Mouse (Mus musculus) neural tube, embryonic 12.5 days (tissue): ENCODE results near the gene Tcf12. TPM values are rescaled to one million over a fixed set of nuclear protein-coding genes. Genes with fewer than 3 reads are reported as not detected.

Source experiments
- ATAC-seq: fragments of 200-750 bp; cut with Nextera tagmentation; 2 replicates; pipeline ENCODE4 v1.8.0; 2017; ENCODE audit warnings: low read depth, mild to moderate bottlenecking, moderate TSS enrichment, moderate library complexity; ENCODE audit not compliant: low FRiP score
- H3K27ac ChIP-seq: fragments of 300-500 bp; sonication (generic); 2 replicates; pipeline ENCODE4 v1.5.1; 2016
- H3K27me3 ChIP-seq: fragments of 300-500 bp; sonication (generic); replicated peaks from 2 replicates; pipeline ENCODE4 v1.6.1; 2016; ENCODE audit warnings: mild to moderate bottlenecking
- H3K36me3 ChIP-seq: fragments of 300-500 bp; sonication (generic); 2 replicates; pipeline ENCODE4 v1.6.1; 2016; ENCODE audit warnings: mild to moderate bottlenecking
- H3K4me1 ChIP-seq: fragments of 300-500 bp; sonication (generic); 2 replicates; pipeline ENCODE4 v1.6.1; 2016
- H3K4me2 ChIP-seq: fragments of 300-500 bp; sonication (generic); replicated peaks from 2 replicates; pipeline ENCODE4 v1.6.1; 2016; ENCODE audit warnings: mild to moderate bottlenecking
- H3K4me3 ChIP-seq: fragments of 300-500 bp; sonication (generic); 2 replicates; pipeline ENCODE4 v1.5.1; 2016
- H3K9ac ChIP-seq: fragments of 300-500 bp; sonication (generic); 2 replicates; pipeline ENCODE4 v1.6.1; 2016; ENCODE audit warnings: mild to moderate bottlenecking
- H3K9me3 ChIP-seq: fragments of 300-500 bp; sonication (generic); 2 replicates; pipeline ENCODE4 v1.6.1; 2016; ENCODE audit warnings: mild to moderate bottlenecking
- WGBS: fragments of 180-500 bp; shearing (Covaris S2); methylation state at CpG from one replicate; pipeline ENCODE4 v1.1.7; 2016; 5-methylcytosine and 5-hydroxymethylcytosine counted together
- polyA plus RNA-seq: library from polyadenylated mRNA; unstranded; fragments of >200 nt; fragmentation: Nextera tagmentation; extraction: Ambion mirVana; gene quantifications from 2 replicates; pipeline ENCODE4 v1.2.1, GENCODE M21; 2016

The Tcf12 gene
- polyA plus RNA-seq, 1 experiment from 2014 or later: 213 TPM

DNA sequence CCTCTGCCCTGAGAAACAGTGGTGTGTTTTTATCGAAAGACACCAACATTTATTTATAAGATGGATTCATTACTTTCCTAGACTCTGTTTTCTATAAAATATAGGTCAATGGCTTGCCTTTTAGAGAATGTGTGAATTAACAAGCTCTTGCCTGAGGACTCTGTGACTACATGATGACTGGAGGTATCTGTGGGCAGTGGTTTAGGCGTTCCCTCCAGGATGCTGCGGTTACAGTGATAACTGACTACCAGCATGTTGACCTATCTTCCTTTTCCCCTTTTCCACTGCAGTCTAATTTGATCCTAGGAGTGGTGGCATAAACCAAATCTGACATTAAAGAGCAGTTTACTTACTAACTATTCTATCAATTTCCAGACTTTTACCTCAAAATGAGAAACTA is 263.3 kb downstream of the Tcf12 start:
- Histone ChIP-seq H3K27me3 (no peaks in the 10 kb centered on the region), H3K4me1 (no peaks in the 10 kb centered on the region), H3K9ac (no peak overlapping the region), H3K4me3 (no peak overlapping the region), H3K36me3 (peaks cover 83% of the 10 kb centered on the region), H3K27ac (no peak overlapping the region), H3K9me3 (no peaks in the 10 kb centered on the region), H3K4me2 (no peak overlapping the region)
- no peak for ATAC-seq
- 98% methylated on average over 3 of the region's 3 CpGs for WGBS

DNA sequence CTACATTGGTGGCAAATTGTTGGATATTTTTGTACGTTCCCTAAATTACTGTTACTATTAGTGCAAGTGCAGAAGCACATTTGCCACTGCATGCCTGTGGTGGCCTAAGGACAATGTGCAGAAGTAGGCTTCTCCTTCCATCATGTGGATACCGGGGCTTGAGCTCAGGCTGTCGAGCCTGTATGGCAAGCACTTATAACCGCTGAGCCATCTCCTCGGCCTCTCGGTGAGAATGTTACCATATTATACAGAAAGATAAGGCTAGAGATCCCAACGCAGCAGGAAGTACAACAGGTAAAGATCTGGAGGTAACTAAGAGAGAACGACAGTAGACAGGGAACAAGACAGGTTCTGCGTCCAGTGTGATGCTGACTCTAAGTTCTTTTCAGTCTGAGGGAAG is 263.8 kb downstream of the Tcf12 start:
- no peak for ATAC-seq
- H3K36me3 ChIP-seq: peaks cover 83% of the 10 kb centered on the region
- no peak overlapping the region for H3K27ac ChIP-seq
- no peak overlapping the region for H3K9ac ChIP-seq
- 98% methylated on average over 9 of the region's 9 CpGs for WGBS
- H3K4me2 ChIP-seq: no peak overlapping the region
- H3K4me3 ChIP-seq: no peak overlapping the region
- H3K4me1 ChIP-seq: no peaks in the 10 kb centered on the region
- no peaks in the 10 kb centered on the region for H3K9me3 ChIP-seq
- no peaks in the 10 kb centered on the region for H3K27me3 ChIP-seq

DNA sequence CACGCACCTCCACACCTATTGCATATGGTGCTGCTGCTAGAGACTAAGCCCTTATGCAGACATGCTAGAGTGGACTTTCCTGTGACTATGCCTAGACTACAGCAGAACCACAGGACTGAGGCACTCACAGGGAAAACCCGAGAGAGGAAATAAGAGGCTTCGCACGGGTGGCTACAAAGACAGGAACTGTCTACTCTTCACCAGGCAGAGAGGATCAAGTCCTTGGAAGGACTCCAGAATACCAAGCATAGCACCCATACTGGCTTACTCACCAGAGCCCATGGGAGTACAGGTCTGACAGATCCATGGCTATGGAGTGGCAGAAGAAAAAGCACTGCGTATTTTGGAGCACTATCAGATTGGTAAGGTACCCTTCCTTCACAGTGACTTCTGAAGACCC is 269.8 kb downstream of the Tcf12 start:
- Histone ChIP-seq H3K4me2 (no peak overlapping the region), H3K4me3 (no peak overlapping the region), H3K36me3 (peaks cover 52% of the 10 kb centered on the region), H3K4me1 (no peaks in the 10 kb centered on the region; the same call in 1 of the 2 replicates), H3K27ac (no peak overlapping the region), H3K9ac (no peak overlapping the region), H3K9me3 (no peaks in the 10 kb centered on the region), H3K27me3 (no peaks in the 10 kb centered on the region)
- ATAC-seq: no peak
- WGBS: 95% methylated on average over 5 of the region's 5 CpGs

DNA sequence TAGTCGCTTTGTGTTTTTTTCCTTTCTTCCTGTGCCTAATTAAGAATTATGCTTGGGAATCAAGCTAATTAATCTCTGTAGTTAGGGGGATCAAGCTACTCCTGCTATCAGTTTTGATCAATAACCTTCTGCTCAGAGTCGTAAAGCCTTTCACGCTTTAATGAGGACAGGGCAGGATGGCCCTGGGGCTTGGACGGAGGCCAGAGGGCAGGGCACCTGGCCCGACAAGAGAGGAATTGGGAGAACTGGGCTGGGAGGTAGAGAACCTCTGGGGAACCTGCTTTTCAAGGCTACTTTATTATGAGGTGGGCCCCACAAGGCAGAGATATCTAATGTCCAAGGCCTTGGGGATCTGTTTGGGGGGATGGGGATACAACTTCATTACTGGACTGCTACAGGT is 274.3 kb downstream of the Tcf12 start:
- no peak overlapping the region for H3K27ac ChIP-seq

GRCm38 (mm10) chr9:71836366-71836765 is 275.3 kb downstream of the Tcf12 start:
- Histone ChIP-seq H3K36me3 (peaks cover 5% of the 10 kb centered on the region; the same call in 1 of the 2 replicates), H3K4me2 (no peak overlapping the region), H3K4me1 (peaks cover 13% of the 10 kb centered on the region), H3K4me3 (no peak overlapping the region), H3K27me3 (no peaks in the 10 kb centered on the region), H3K9me3 (no peaks in the 10 kb centered on the region), H3K27ac (no peak overlapping the region), H3K9ac (no peak overlapping the region)
- 93% methylated on average over 1 of the region's 1 CpGs for WGBS
- ATAC-seq: no peak

More for the DNA sequence above, 274.3 kb downstream of the Tcf12 start:
- ATAC-seq: no peak
- Histone ChIP-seq H3K4me2 (no peak overlapping the region), H3K9ac (no peak overlapping the region), H3K4me3 (no peak overlapping the region), H3K4me1 (peaks cover 13% of the 10 kb centered on the region), H3K27me3 (no peaks in the 10 kb centered on the region), H3K36me3 (peaks cover 13% of the 10 kb centered on the region), H3K9me3 (no peaks in the 10 kb centered on the region)
- WGBS: 35% methylated on average over 5 of the region's 5 CpGs

GRCm38 (mm10) chr9:71835203-71835815 is 276.4 kb downstream of the Tcf12 start:
- H3K9me3 ChIP-seq: no peaks in the 10 kb centered on the region
- no peaks in the 10 kb centered on the region; the same call in 1 of the 2 replicates for H3K36me3 ChIP-seq
- H3K4me1 ChIP-seq: peaks cover 13% of the 10 kb centered on the region
- no peak overlapping the region for H3K4me3 ChIP-seq
- no peak overlapping the region for H3K9ac ChIP-seq
- no peaks in the 10 kb centered on the region for H3K27me3 ChIP-seq
- 4% methylated on average over 2 of the region's 2 CpGs for WGBS
- ATAC-seq: no peak
- H3K4me2 ChIP-seq: no peak overlapping the region
- no peak overlapping the region for H3K27ac ChIP-seq

GRCm38 (mm10) chr9:71834707-71835106 is 277.0 kb downstream of the Tcf12 start:
- Histone ChIP-seq H3K27me3 (no peaks in the 10 kb centered on the region), H3K9ac (no peak overlapping the region), H3K4me1 (peaks cover 13% of the 10 kb centered on the region), H3K9me3 (no peaks in the 10 kb centered on the region), H3K4me3 (no peak overlapping the region), H3K4me2 (no peak overlapping the region), H3K27ac (no peak overlapping the region), H3K36me3 (no peaks in the 10 kb centered on the region)
- ATAC-seq: no peak
- 35% methylated on average over 4 of the region's 4 CpGs for WGBS

- 44% methylated on average over 26 of the region's 26 CpGs for WGBS
- H3K4me2 ChIP-seq: no peak overlapping the region; the same call in 1 of the 2 replicates
- no peak; the same call in 1 of the 2 replicates for ATAC-seq
- H3K4me1 ChIP-seq: peaks cover 13% of the 10 kb centered on the region
- H3K36me3 ChIP-seq: no peaks in the 10 kb centered on the region
- H3K27ac ChIP-seq: no peak overlapping the region
- H3K9ac ChIP-seq: no peak overlapping the region
- H3K9me3 ChIP-seq: no peaks in the 10 kb centered on the region
- no peaks in the 10 kb centered on the region for H3K27me3 ChIP-seq
- H3K4me3 ChIP-seq: no peak overlapping the region
These were observed 279.6 kb downstream of the Tcf12 start for GRCm38 (mm10) chr9:71831756-71832699.

GRCm38 (mm10) chr9:71830994-71831393 is 280.7 kb downstream of the Tcf12 start:
- ATAC-seq: no peak
- 80% methylated on average over 4 of the region's 4 CpGs for WGBS

DNA sequence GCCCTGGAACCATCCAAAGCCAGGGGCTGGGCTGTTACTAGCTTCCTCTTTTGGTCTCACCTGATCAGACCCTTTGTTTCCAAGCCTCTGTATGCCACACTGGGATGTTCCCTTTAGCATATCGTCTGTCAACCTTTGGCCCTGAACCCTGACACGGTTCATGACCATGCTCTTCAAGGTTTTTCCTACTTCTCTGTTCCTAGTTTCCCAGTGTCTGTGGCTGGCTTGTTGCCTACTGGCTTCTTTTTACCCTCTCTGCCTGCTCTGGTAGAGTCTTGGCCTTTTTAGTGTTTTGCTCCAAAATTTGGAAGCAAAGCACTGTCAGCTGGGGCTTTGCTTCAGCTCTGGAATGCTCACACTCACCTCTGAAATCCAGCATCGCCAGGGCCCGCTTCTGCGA is 281.3 kb downstream of the Tcf12 start:
- Histone ChIP-seq H3K9ac (no peak overlapping the region), H3K4me2 (no peak overlapping the region), H3K4me3 (no peak overlapping the region), H3K27ac (no peak overlapping the region), H3K4me1 (peaks cover 8% of the 10 kb centered on the region), H3K36me3 (no peaks in the 10 kb centered on the region), H3K27me3 (no peaks in the 10 kb centered on the region), H3K9me3 (no peaks in the 10 kb centered on the region)
- ATAC-seq: no peak
- 86% methylated on average over 5 of the region's 5 CpGs for WGBS

More at GRCm38 (mm10) chr9:71830994-71831393, 280.7 kb downstream of the Tcf12 start:
- Histone ChIP-seq H3K9ac (no peak overlapping the region), H3K4me2 (no peak overlapping the region), H3K9me3 (no peaks in the 10 kb centered on the region), H3K27me3 (no peaks in the 10 kb centered on the region), H3K36me3 (no peaks in the 10 kb centered on the region), H3K4me1 (peaks cover 13% of the 10 kb centered on the region), H3K27ac (no peak overlapping the region), H3K4me3 (no peak overlapping the region)

DNA sequence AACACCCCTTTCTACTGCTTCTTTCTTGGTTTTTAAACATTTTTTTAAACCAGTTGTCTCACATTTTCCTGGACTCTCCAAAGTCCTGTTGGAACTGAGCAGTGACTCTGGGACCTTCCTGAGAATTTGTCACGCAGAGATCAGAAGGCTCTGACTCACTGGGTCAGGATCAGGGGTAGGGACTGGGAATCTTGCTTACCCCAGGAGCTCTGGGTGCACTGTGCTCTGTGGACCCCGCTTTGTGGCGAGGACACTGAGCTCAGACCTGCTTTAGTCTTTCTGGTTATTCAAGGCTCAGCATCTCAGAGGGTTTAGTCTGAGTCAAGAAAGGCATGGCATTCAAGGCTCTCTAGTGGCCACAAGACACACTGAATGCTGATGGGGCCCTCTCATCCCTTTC is 281.9 kb downstream of the Tcf12 start:
- Histone ChIP-seq H3K4me2 (no peak overlapping the region), H3K27ac (no peak overlapping the region), H3K4me1 (peaks cover 1% of the 10 kb centered on the region; the same call in 1 of the 2 replicates), H3K9me3 (no peaks in the 10 kb centered on the region), H3K9ac (no peak overlapping the region), H3K4me3 (no peak overlapping the region), H3K36me3 (no peaks in the 10 kb centered on the region), H3K27me3 (no peaks in the 10 kb centered on the region)
- 80% methylated on average over 3 of the region's 3 CpGs for WGBS
- ATAC-seq: no peak

- Histone ChIP-seq H3K36me3 (no peaks in the 10 kb centered on the region), H3K27me3 (no peaks in the 10 kb centered on the region), H3K9me3 (no peaks in the 10 kb centered on the region), H3K4me2 (no peak overlapping the region), H3K9ac (no peak overlapping the region), H3K4me1 (no peaks in the 10 kb centered on the region), H3K4me3 (no peak overlapping the region), H3K27ac (no peak overlapping the region)
- 71% methylated on average over 6 of the region's 6 CpGs for WGBS
- ATAC-seq: no peak
These were observed 282.5 kb downstream of the Tcf12 start for GRCm38 (mm10) chr9:71829137-71829536.
